Mouse (Mus musculus): Measurements from ENCODE around the gene Ube2cbp.

DNA sequence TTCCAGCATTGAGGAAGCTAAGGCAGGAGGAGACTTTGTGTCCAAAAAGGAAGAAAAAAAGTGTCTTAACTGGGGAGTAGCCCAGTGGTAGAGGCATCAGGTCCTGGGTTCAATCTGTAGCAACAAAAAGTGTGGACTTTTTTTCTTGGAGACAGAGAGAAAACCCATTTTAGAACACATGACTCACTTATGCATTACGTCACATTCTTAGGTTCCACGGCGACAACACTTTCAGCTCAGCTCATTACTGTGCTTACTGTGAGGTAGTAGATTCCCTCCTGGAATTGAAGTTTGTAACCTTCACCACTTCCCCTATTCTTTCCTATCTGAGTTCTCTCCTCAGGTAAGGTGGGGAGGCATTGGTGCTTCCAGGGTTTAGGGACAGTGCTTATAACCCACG lies 31.5 kb upstream of the Ube2cbp start:
- TF ChIP-seq CTCF (IDR thresholded peaks at IDR 0.05; ENCODE audit: control insufficient read depth, insufficient read depth, insufficient read length) (no peak), MYOG (IDR thresholded peaks at IDR 0.05; ENCODE audit: control insufficient read depth, extremely low read depth, insufficient read length) (no peak)
